Mouse (Mus musculus) cortical plate, adult 2 months (tissue): Measurements from ENCODE around the gene Tex22. TPM values are rescaled to one million over a fixed set of nuclear protein-coding genes. Genes with fewer than 3 reads are reported as not detected.

ENCODE experiments used
- H3K27ac ChIP-seq: fragments of 200-500 bp; 2 replicates; pipeline ENCODE4 v1.5.1; 2012; ENCODE audit warnings: low read length, control low read depth, inconsistent platforms; ENCODE audit not compliant: insufficient read depth
- H3K4me1 ChIP-seq: fragments of 200-500 bp; 2 replicates; pipeline ENCODE4 v1.6.1; 2011; ENCODE audit warnings: low read length; ENCODE audit not compliant: control insufficient read depth, insufficient read depth
- H3K4me3 ChIP-seq: fragments of 200-500 bp; 2 replicates; pipeline ENCODE4 v1.5.1; 2011; ENCODE audit warnings: mild to moderate bottlenecking, low read length, control low read depth; ENCODE audit not compliant: insufficient read depth
- CTCF ChIP-seq: fragments of 200-500 bp; IDR thresholded peaks from 2 replicates; pipeline ENCODE4 v1.5.1; 2011; ENCODE audit warnings: mild to moderate bottlenecking, control low read depth, low read length; ENCODE audit not compliant: insufficient read depth; ENCODE audit errors: extremely low read depth
- POLR2A ChIP-seq: fragments of 200-500 bp; IDR thresholded peaks from 2 replicates; pipeline ENCODE4 v1.6.1; 2011; ENCODE audit warnings: mild to moderate bottlenecking, low read length, control low read depth; ENCODE audit not compliant: insufficient read depth; ENCODE audit errors: extremely low read depth
- polyA plus RNA-seq: library from polyadenylated mRNA; depleted of rRNA; stranded (reverse); fragments of >200 nt; gene quantifications from 2 replicates; pipeline ENCODE4 v1.2.3, GENCODE M21; 2012; rRNA removed

Gene Tex22
- polyA plus RNA-seq, 1 experiment: not detected

- TF ChIP-seq CTCF (no peak), POLR2A (no peak)
- Histone ChIP-seq H3K4me1 (no peaks in the 10 kb centered on the region), H3K4me3 (no peak overlapping the region), H3K27ac (peak overlapping the region; percentile 63; the same call in 1 of the 2 replicates)
Measured at GRCm38 (mm10) chr12:113133260-113133659, 59.0 kb downstream of the Tex22 start.

- TF ChIP-seq CTCF (no peak), POLR2A (no peak)
- Histone ChIP-seq H3K4me3 (no peak overlapping the region), H3K4me1 (peaks cover under 1% of the 10 kb centered on the region; the same call in 1 of the 2 replicates), H3K27ac (peak overlapping the region; percentile 51; the same call in 1 of the 2 replicates)
Measured at GRCm38 (mm10) chr12:113133861-113134403, 59.6 kb downstream of the Tex22 start.

DNA sequence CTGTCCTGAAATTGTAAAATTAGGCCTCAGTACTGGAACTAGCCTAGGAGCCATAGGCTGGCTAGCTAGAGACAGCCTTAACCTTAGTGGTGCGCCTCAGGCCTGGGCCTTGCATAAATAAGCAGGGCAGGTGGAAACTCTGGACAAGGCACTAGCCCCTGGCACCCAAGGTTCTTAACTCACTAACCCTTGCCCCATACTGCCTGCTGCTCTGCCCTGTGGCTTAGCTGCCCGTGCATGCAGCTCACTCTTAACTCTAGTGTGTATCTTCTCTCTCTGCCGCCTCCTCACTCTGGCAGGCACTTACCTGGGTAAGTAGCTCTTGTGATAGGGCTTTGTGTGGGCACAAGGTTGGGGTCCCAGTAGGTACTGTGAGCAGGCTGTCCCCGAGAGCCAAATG is 60.2 kb downstream of the Tex22 start:
- no peak overlapping the region for H3K27ac ChIP-seq
- no peak overlapping the region for H3K4me3 ChIP-seq
- H3K4me1 ChIP-seq: peaks cover 6% of the 10 kb centered on the region
- TF ChIP-seq CTCF (no peak), POLR2A (no peak)

DNA sequence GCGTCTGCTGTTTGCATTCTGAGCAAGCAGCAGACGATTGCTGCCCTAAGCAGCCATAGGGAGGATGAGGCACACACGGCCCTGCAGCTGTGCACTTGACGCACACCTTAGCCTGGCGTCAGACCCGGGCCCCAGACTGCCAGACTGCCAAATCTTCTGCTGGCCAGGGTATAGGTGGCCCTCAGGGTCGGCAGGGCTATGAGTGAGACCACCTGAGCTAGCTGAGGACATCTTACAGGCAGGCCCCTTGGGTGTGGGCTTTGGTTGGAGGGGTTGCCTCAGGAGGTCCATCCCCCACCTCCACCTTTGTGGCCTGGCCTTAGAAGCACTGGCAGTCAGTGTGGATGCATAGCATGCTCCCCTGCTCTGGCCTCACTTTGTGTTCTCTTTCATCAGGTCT is 61.1 kb downstream of the Tex22 start:
- Histone ChIP-seq H3K4me1 (peaks cover 8% of the 10 kb centered on the region), H3K4me3 (no peak overlapping the region), H3K27ac (no peak overlapping the region)
- TF ChIP-seq POLR2A (no peak), CTCF (no peak)

GRCm38 (mm10) chr12:113136492-113137020 is 62.3 kb downstream of the Tex22 start:
- TF ChIP-seq CTCF (no peak), POLR2A (no peak)
- Histone ChIP-seq H3K4me3 (no peak overlapping the region), H3K4me1 (peaks cover 8% of the 10 kb centered on the region), H3K27ac (no peak overlapping the region)

- no peak overlapping the region for H3K4me3 ChIP-seq
- TF ChIP-seq CTCF (no peak), POLR2A (no peak)
- no peak overlapping the region for H3K27ac ChIP-seq
- H3K4me1 ChIP-seq: peaks cover 8% of the 10 kb centered on the region
Measured at GRCm38 (mm10) chr12:113137260-113138213, 63.2 kb downstream of the Tex22 start.

- H3K4me3 ChIP-seq: no peak overlapping the region
- peaks cover 8% of the 10 kb centered on the region for H3K4me1 ChIP-seq
- peak overlapping the region; percentile 72; the same call in 1 of the 2 replicates for H3K27ac ChIP-seq
- TF ChIP-seq CTCF (no peak), POLR2A (no peak)
Measured at GRCm38 (mm10) chr12:113138291-113138690, 64.0 kb downstream of the Tex22 start.

Other genes starting within 250 kb of the Tex22 start
- 10.6 and 11.0 TPM in 2 replicates for gene Cdca4, start 245.1 kb upstream of the Tex22 start, polyA plus RNA-seq
- 0.04 TPM in 1 of 2 replicates, not detected in the other for gene Gpr132, start 206.3 kb upstream of the Tex22 start, polyA plus RNA-seq
- 42.1 and 51.5 TPM in 2 replicates for gene Jag2, start 144.7 kb upstream of the Tex22 start, polyA plus RNA-seq
- 18.2 and 18.9 TPM in 2 replicates for gene Nudt14, start 132.4 kb upstream of the Tex22 start, polyA plus RNA-seq
- gene Btbd6, start 98.0 kb upstream of the Tex22 start, polyA plus RNA-seq: 78.2 and 80.2 TPM in 2 replicates
- gene Brf1, start 73.8 kb upstream of the Tex22 start, polyA plus RNA-seq: 38.8 and 39.6 TPM in 2 replicates
- 76.3 and 90.3 TPM in 2 replicates for gene Pacs2, start 60.0 kb upstream of the Tex22 start, polyA plus RNA-seq
- 68.4 and 68.7 TPM in 2 replicates for gene Mta1, start 23.8 kb downstream of the Tex22 start, polyA plus RNA-seq
- gene Crip2, start 65.7 kb downstream of the Tex22 start, polyA plus RNA-seq: 263 and 281 TPM in 2 replicates
- 67.6 and 70.7 TPM in 2 replicates for gene Crip1, start 71.8 kb downstream of the Tex22 start, polyA plus RNA-seq
- 1.0 and 2.0 TPM in 2 replicates for gene Tedc1, start 81.9 kb downstream of the Tex22 start, polyA plus RNA-seq
- 40.1 and 40.7 TPM in 2 replicates for gene Tmem121, start 111.4 kb downstream of the Tex22 start, polyA plus RNA-seq